Mouse (Mus musculus) urinary bladder, postnatal 4 days (tissue): ENCODE results near the gene Myo5a.

Experiments
- DNase-seq, 2 experiments: peaks; one replicate each; pipeline ENCODE4 v3.0.0; 2021 to 2022; ENCODE audit warnings: low spot score in 2 of 2

Myo5a gene

GRCm38 (mm10) chr9:75201506-75201905 lies 130.7 kb downstream of the Myo5a start:
- no peak for DNase-seq

GRCm38 (mm10) chr9:75202036-75202435 lies 131.2 kb downstream of the Myo5a start:
- DNase-seq: no peak

DNA sequence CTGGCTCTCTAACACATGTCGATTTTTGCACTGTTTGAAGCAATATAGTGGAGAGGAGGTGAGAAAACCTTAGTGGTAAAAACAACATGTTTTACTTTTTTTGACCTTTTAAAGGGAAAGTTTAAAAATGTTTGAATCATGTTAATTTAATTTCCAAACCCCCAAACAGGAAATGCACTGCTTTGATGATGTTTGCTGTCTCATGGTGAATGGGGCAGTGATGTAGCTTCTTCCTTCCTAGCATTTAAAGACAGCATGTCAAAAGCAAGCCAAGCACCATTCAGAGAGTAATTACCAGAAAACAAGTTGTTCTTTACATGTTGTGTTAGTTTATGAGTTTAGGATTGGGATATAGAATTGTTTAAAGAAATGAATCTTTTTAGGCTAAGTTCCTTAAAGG lies 138.4 kb downstream of the Myo5a start:
- no peak for DNase-seq

GRCm38 (mm10) chr9:75210269-75210668 lies 139.5 kb downstream of the Myo5a start:
- no peak for DNase-seq

GRCm38 (mm10) chr9:75214743-75215413 lies 144.1 kb downstream of the Myo5a start:
- DNase-seq: no peak

GRCm38 (mm10) chr9:75219942-75220341 lies 149.1 kb downstream of the Myo5a start:
- DNase-seq: no peak

- no peak for DNase-seq
These were observed 150.8 kb downstream of the Myo5a start for GRCm38 (mm10) chr9:75221420-75222287.

DNA sequence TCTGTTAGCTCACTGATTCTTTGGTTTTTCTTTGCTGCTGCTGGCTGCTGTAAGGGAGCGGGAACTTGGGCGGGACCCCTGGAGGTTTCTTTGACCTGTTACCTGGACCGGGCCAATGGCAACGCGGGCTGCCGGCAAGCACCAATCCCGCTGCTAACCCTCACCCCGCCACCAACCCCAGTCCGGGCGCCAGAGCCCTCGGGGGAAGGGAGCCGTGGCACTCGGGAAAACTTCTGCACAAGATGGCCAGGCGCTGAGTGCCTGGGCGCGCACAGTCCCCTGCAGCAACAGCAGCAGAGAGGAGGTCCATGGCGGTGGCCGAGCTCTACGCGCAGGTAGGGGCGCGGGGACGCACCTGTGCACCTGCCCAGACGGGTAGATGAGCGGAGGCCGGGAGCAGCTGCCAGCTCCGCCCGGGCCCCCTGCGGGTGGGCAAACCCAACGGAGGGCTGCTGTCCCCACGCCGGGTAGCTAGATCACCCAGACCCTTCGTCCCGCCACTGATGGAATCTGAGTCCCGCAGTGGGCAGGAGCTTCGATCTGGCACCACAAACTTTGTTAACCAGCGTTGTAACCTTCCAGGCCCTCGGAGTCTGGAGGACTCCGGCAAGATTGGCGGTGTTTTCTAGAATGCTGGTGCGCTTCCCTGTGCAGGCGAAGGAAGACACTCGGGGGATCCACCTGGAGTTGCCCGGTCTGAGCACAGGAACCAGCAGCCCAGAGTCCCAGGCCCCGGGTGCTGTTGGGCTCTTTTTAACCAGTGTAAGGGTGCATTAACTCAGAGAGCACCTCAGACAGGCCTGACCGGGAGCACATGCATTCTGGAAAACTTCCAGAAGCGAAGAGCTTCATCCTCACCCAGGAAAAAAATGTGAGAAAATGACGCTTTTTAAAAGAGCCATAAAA lies 161.3 kb downstream of the Myo5a start, which contains the start of gene Myo5c:
TSS of gene Myo5c (plus strand) at position 180 of the 906 bp plus-strand sequence.
- peak in 1 of 2 experiments; percentile 63 for DNase-seq

GRCm38 (mm10) chr9:75232860-75233259 lies 162.0 kb downstream of the Myo5a start:
- no peak for DNase-seq

DNA sequence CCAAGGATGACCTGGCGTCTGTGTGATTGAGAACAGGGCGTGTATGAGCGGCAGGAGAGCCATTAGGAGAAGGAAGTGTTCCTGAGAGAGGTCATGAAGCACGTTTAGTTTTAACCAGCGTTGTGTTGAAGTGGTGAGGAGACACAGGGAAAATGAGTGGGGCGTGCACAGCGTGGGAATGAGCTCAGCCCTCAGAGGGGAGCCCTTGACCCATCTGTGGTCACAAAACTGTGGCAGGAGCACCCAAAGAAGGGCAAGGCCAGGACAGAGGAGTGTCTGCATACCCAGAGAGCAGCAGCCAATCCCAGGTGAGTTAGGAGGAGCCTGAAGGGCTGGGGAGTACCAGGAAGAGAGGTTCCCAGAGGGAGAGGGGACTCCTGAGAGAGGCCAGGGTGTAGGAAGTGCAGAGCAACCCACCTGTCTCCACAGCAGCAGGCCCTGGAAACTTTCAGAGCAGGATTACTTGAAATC lies 163.5 kb downstream of the Myo5a start:
- no peak for DNase-seq

DNA sequence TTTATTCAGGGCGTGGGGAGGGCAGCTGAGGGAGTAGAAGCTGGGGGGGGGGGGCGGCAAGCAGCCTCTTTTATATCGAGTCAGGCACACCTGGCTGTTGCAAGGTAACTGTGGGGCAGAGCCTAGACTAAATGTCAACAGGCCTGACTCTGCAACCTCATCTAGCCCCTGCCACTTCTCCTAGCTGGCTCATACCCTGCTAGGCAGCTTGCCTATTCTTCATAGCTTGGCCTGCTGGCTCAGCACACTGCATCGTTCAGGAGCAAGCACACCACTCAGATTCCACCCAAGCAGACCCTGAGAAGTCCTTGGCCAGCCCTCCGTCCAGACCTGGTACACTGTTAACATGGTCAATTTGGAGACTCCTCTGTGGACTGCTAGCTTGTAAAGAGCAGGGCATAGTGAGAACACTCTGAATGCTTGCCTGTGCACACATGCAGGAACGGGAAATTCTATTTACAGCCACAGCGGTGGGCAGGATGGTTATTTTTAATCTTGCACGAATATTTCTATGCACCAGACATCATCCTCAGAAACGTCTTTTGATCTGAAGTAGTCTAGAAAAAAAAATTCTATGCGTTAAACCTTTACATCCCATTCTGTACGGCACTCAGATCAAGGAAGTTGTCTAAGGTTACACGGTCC lies 164.3 kb downstream of the Myo5a start:
- DNase-seq: no peak

- DNase-seq: no peak
These were observed 164.9 kb downstream of the Myo5a start for GRCm38 (mm10) chr9:75235696-75236095.

- no peak for DNase-seq
These were observed 165.8 kb downstream of the Myo5a start for GRCm38 (mm10) chr9:75236416-75237308.

DNA sequence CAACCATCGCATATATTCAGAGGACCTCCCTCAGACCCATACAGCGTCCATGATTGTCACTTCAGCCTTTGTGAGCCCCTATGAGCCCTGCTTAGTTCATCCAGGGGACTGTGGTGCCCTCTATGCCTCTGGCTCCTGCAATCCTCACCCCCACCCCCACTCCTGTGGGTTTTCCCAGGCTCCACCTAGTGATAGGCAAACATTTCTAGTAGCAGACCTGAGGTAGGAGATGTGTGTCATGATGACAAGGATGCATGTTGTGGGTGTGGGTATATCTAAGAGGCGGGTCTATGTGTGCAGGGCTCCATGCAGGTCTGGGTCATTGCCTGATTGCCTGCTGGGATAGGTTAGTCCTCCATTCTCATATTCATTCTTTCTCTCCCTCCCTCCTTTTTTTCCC lies 167.4 kb downstream of the Myo5a start:
- DNase-seq: no peak

DNA sequence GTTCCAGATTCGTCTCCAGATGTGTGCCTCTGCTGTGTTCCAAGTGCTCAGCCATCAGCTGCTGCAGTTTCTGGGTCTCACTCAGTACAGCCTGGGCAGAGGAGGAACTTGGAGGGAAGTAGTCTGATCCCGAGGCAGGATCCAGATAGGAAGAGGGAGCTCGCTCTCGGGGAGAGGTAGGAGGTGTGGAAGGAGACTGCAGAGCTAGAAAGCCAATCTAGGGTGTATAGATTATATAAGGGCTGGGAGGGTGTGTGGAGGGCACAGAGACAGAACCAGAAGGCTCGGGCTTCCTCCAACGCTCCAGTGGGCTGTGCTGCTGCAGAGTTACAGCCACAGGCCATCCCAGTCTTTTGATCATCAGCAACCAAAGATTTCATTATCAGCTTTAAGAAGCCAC lies 172.2 kb downstream of the Myo5a start:
- no peak for DNase-seq

GRCm38 (mm10) chr9:75243730-75244406 lies 173.1 kb downstream of the Myo5a start:
- DNase-seq: no peak

- DNase-seq: no peak
These were observed 173.7 kb downstream of the Myo5a start for GRCm38 (mm10) chr9:75244527-75244926.

DNA sequence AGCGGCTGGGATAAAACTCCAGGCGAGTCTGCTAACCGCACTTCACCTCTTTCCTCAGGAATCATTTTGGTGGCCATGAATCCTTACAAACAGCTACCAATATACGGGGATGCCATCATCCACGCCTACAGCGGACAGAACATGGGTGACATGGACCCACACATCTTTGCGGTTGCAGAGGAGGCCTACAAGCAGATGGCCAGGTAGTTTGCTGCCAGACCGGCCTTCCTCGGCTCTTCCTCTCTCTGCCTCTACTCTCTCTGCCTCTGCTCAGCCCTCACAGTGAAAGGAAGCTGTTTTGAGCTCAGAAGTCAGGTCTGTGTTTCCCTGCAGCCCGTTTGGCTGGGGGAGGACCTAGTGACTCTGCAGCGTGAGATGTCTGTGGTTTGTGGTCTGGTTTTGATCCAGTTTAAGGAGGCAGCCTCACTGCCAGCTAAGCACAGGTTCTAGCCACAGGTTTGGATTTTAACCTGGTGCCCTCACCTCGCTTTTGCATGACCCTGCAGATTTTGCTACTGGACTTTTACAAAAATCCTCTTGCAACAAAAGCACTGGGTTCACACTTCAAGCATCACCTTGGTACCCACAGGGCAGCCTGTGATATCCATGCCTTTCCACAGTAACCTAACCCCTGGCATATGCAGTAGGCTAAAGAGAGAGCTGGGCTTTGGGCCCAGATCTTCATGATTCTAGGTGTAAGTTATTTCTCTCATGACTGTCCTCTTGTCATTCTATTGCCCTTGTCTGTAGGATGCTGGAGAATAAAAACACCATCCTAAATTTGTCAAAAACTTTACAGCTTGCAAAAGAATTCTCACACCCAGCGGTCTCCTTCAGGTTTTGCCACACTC lies 175.5 kb downstream of the Myo5a start:
- DNase-seq: no peak

- no peak for DNase-seq
These were observed 177.1 kb downstream of the Myo5a start for GRCm38 (mm10) chr9:75247870-75248269.
